Mouse (Mus musculus) embryo, embryonic 9.5 days (tissue): ENCODE data around the gene Platr25.
"Not testable (repeated sequence)": the region's sequence is repeated elsewhere in the genome, so short reads cannot be mapped to it uniquely, and the experiment has no call there.

Experiments
- DNase-seq: peaks from one replicate; pipeline ENCODE4 v3.0.0-alpha.2; 2017; ENCODE audit errors: extremely low spot score

Gene Platr25

DNA sequence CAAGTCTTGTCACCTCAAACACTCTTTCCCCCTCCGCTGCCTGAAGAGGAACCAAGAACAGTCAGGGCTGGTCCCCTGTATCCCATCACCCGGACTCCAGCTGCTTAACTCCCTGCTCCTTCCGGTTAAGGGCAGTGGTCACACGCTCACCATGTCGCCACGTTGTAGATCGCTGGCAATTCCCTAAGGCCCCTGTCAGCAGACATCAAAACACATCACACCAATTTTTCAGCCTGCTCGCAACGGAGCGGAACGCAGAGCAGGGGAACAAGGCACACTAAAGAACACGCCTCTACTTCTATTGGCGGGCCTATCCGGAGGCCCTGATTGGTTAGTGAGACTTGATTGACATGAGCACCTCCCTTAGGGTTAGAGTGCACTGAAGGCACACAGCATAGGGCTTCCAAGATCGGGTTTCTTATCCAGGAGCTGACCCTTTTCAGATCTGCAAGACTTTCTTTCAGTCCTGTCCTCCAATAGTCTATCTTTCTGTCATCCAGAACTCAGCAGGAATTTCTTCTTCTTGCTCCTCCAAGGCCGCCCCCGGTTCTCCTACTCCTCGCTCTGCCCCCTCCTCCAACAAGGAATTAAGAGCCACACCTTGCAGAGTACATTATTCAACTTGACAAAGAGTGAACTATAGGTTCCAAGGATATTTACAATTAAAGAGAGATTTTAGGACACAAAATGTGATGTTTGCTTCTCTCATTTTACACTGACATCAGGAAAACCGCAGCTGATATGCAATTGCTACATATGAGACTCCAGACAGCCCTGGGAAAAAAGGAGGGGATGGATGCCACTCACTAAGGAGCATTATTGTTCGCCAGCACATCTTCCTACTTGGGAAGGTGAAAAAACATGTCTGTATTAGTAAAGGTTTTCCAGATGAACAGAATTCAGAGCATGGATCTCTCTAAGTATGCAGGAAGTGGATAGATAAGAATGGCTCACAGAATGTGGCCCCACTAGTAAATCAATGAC lies at the start of gene Platr25:
TSS of gene Platr25 (minus strand) at position 278 of the 984 bp plus-strand sequence.
- DNase-seq, result peak; percentile 80

DNA sequence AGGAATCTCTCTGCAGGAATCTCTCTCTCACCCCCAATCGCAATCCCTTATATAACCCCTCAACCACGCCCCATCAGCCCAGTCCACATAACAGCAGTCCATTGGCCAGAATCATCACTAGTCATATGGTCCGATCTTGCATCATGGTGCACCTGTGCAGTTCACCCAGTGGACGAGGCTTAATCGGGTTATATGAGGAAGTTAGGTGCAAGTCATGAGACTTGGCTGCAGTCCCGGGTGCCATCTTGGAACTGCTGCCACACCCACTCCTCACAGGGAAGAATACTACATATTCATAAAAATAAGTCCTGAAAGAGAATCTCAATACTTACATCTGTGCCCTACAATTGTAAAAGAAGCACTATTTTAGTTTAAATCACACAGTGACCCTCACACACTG lies 47.5 kb upstream of the Platr25 start:
- DNase-seq, result not testable (repeated sequence)

DNA sequence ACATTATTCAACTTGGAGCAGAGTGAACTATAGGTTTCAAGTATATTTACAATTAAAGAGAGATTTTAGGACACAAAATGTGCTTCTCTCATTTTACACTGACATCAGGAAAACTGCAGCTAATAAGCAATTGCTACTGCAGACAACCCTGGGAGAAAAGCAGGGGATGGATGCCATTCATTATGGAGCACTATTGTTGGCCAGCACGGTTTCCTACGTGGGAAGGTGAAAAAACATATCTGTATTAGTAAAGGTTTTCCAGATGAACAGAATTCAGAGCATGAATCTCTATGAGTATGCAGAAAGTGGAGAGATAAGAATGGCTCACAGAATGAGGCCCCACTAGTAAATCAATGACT lies 25.6 kb upstream of the Platr25 start:
- DNase-seq, result not testable (repeated sequence)

DNA sequence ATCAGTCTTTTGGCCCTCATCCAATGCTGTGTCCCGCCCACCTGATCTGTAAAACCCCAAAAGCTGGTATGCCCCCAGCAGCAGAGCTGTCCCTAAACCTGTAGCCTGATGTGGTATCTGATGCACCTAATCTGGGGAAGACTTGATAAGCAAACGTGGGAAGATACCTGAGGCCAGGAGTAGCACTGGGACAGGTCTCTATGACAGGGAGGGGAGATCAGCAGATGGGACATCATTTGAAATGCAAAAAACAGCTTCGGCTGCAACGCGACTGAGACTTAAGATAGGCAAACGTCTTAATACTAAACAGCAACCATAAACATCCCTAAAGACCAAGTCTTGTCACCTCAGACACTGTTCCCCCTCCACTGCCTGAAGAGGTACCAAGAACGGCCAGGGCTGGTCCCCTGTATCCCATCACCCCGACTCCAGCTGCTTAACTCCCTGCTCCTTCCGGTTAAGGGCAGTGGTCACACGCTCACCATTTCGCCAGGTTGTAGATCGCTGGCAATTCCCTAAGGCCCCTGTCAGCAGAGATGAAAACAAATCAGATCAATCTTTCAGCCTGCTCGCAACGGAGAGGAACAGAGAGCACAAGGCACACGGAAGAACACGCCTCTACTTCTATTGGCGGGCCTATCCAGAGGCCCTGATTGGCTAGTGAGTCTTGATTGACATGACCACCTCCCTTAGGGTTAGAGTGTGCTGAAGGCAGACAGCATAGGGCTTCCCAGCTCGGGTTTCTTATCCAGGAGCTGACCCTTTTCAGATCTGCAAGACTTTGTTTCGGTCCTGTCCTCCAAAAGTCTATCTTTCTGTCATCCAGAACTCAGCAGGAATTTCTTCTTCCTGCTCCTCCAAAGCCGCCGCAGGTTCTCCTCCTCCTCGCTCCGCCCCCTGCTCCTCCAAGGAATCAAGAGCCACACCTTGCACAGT lies 25.0 kb upstream of the Platr25 start, which contains the start of gene Gm5141:
TSS of gene Gm5141 (minus strand) at position 610 of the 936 bp plus-strand sequence.
- DNase-seq, result peak; percentile 52

DNA sequence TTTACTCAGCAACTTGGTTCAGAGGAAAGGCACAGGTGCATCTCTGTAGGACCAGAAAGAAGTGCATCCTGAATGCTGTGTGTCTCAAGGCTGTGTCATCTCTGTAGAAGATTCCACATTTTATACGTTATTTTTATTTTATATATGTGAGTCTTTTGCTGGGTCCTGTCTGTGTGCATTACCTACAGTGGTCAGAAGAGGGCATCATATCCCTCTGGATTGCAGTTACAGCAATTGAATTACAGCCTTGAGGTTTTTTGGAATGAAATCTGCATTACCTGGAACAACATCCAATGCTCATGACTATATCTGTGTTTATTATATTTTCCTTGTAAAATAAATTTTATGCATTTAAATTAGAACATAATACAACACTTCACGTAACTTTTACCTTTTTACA lies 3.3 kb upstream of the Platr25 start:
- peak; percentile 26 for DNase-seq

DNA sequence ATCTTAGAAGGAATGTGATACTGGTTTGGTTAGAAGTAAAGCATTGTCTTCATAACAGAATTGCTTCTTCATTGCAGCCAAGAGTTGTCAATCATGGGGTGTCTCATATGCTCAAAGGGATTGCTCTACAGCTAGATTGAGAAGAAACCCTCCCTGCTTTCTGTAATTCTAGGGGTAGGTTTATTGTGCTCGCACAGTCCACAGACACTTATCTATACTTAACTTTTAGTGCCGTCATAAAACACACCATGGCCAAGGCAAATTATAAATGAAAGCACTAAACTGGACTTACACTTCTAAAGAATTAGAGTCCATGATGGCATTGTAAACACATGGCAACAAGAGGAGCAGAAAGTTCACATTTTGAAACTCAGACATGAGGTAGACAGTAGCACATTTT lies 27.2 kb downstream of the Platr25 start:
- DNase-seq, result no peak

DNA sequence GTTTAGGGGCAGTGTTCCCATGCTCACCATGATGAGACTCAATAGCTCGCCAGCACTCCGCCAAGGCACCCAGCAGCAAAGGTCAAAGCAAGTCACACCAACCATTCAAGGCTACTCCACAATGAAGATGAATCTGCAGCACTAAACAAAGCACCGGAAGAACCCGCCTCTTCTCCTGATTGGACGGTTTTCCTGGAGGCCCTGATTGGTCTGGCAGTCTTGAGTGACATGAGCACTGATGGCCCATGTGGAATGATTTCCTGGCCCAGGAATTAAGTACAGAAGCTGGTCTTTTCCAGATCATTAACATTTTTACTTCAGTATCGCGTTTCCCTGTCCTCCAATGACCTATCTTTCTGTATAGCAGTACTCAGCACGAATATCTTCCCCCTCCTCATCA lies 47.9 kb downstream of the Platr25 start:
- DNase-seq, result not testable (repeated sequence)

DNA sequence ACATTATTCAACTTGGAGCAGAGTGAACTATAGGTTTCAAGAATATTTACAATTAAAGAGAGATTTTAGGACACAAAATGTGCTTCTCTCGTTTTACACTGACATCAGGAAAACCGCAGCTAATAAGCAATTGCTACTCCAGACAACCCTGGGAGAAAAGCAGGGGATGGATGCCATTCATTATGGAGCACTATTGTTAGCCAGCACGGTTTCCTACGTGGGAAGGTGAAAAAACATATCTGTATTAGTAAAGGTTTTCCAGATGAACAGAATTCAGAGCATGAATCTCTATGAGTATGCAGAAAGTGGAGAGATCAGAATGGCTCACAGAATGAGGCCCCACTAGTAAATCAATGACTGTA lies 75.2 kb downstream of the Platr25 start:
- DNase-seq, result not testable (repeated sequence)

DNA sequence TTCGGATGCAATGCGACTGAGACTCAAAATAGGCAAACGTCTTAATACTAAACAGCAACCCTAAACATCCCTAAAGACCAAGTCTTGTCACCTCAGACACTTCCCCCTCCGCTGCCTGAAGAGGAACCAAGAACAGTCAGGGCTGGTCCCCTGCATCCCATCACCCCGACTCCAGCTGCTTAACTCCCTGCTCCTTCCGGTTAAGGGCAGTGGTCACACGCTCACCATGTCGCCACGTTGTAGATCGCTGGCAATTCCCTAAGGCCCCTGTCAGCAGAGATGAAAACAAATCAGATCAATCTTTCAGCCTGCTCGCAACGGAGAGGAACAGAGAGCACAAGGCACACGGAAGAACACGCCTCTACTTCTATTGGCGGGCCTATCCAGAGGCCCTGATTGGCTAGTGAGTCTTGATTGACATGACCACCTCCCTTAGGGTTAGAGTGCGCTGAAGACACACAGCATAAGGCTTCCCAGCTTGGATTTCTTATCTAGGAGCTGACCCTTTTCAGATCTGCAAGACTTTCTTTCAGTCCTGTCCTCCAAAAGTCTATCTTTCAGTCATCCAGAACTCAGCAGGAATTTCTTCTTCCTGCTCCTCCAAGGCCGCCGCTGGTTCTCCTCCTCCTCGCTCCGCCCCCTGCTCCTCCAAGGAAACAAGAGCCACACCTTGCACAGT lies 75.8 kb downstream of the Platr25 start:
- DNase-seq, result peak; percentile 61

DNA sequence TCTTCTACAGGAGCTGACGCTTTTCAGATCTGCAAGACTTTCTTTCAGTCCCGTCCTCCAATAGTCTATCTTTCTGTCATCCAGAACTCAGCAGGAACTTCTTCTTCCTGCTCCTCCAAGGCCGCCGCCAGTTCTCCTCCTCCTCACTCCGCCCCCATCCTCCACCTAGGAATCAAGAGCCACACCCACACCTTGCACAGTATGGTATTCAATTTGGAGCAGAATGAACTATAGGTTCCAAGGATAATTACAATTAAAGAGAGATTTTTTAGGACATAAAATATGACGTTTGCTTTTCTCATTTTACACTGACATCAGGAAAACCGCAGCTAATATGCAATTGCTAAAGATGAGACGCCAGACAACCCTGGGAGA lies 107.2 kb downstream of the Platr25 start:
- DNase-seq, result no peak

DNA sequence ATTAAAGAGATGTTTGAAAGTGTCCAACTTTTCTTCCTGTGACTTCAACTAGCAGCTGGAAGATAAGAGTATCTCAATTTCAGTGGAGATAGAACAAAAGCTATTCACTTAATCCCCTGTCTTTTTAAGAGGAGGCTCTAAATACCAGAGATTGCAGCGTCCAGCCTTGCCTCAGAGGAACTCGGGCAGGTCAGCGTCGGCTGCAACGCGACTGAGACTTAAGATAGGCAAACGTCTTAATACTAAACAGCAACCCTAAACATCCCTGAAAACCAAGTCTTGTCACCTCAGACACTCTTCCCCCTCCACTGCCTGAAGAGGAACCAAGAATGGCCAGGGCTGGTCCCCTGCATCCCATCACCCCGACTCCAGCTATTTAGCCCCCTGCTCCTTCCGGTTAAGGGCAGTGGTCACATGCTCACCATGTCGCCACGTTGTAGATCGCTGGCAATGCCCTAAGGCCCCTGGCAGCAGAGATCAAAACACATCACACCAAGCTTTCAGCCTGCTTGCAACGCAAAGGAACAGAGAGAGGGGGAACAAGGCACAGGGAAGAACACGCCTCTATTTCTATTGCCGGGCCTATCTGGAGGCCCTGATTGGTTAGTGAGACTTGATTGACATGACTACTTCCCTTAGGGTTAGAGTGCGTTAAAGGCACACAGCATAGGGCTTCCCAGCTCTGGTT lies 107.7 kb downstream of the Platr25 start:
- DNase-seq, result peak; percentile 75

DNA sequence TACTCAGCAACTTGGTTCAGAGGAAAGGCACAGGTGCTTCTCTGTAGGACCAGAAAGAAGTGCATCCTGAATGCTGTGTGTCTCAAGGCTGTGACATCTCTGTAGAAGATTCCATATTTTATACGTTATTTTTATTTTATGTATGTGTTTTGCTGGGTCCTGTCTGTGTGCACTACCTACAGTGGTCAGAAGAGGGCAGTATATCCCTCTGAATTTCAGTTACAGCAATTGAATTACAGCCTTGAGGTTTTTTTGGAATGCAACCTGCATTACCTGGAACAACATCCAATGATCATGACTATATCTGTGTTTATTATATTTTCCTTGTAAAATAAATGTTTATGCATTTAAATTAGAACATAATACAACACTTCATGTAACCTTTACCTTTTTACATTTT lies 133.4 kb downstream of the Platr25 start:
- peak; percentile 23 for DNase-seq

DNA sequence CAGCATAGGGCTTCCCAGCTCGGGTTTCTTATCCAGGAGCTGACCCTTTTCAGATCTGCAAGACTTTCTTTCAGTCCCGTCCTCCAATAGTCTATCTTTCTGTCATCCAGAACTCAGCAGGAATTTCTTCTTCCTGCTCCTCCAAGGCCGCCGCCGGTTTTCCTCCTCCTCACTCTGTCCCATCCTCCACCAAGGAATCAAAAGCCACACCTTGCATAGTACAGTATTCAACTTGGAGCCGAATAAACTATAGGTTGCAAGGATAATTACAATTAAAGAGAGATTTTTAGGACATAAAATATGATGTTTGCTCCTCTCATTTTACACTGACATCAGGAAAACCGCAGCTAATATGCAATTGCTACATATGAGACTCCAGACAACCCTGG lies 136.2 kb downstream of the Platr25 start:
- peak; percentile 14 for DNase-seq

DNA sequence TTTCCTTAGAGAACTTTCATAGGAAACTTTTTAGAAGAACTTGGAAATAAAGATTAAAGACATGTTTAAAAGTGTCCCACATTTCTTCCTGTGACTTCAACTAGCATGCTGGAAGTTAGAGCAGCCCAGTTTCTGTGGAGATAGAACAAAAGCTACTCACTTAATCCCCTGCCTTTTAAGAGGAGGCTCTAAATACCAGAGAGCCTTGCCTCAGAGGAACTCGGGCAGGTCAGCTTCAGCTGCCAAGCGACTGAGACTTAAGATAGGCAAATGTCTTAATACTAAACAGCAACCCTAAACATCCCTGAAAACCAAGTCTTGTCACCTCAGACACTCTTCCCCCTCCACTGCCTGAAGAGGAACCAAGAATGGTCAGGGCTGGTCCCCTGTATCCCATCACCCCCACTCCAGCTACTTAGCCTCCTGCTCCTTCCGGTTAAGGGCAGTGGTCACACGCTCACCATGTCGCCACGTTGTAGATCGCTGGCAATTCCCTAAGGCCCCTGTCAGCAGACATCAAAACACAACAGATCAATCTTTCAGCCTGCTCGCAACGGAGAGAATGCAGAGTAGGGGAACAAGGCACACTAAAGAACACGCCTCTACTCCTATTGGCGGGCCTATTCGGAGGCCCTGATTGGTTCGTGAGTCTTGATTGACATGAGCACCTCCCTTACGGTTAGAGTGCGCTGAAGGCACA lies 136.8 kb downstream of the Platr25 start, which contains the start of gene 6720489N17Rik:
TSS of gene 6720489N17Rik (minus strand) at position 606 of the 700 bp plus-strand sequence.
- DNase-seq, result peak; percentile 81
